Mouse (Mus musculus) limb, embryonic 14.5 days (tissue): Measurements from ENCODE around the gene Arid3a. TPM values are rescaled to one million over a fixed set of nuclear protein-coding genes. Genes with fewer than 3 reads are reported as not detected.

ENCODE experiments used
- ATAC-seq: fragments of 200-750 bp; cut with Nextera tagmentation; 2 replicates; pipeline ENCODE4 v1.8.0; 2017; ENCODE audit warnings: low read depth, moderate number of reproducible peaks, moderate TSS enrichment; ENCODE audit not compliant: low FRiP score
- DNase-seq: peaks from one replicate; pipeline ENCODE4 v3.0.0-alpha.2; 2015; ENCODE audit warnings: low spot score
- H3K27ac ChIP-seq: fragments of 300-500 bp; sonication (generic); replicated peaks from 2 replicates; pipeline ENCODE4 v1.5.1; 2014; ENCODE audit warnings: low read depth, mild to moderate bottlenecking, low read length, moderate library complexity, mixed read lengths
- H3K27me3 ChIP-seq: fragments of 300-500 bp; sonication (generic); 2 replicates; pipeline ENCODE4 v1.6.1; 2014; ENCODE audit warnings: low read length, mixed read lengths; ENCODE audit not compliant: control insufficient read depth, insufficient read depth
- H3K36me3 ChIP-seq: fragments of 300-500 bp; sonication (generic); 2 replicates; pipeline ENCODE4 v1.6.1; 2014; ENCODE audit warnings: mild to moderate bottlenecking, low read length, moderate library complexity, mixed read lengths; ENCODE audit not compliant: control insufficient read depth, insufficient read depth
- H3K4me1 ChIP-seq: fragments of 300-500 bp; sonication (generic); 2 replicates; pipeline ENCODE4 v1.6.1; 2014; ENCODE audit warnings: antibody characterized with exemption, low read length, mixed read lengths; ENCODE audit not compliant: control insufficient read depth, insufficient read depth
- H3K4me2 ChIP-seq: fragments of 300-500 bp; sonication (generic); replicated peaks from 2 replicates; pipeline ENCODE4 v1.6.1; 2014; ENCODE audit warnings: low read depth, mild to moderate bottlenecking, low read length, moderate library complexity; ENCODE audit not compliant: severe bottlenecking
- H3K4me3 ChIP-seq: fragments of 300-500 bp; sonication (generic); replicated peaks from 2 replicates; pipeline ENCODE4 v1.5.1; 2014; ENCODE audit warnings: low read length
- H3K9ac ChIP-seq: fragments of 300-500 bp; sonication (generic); 2 replicates; pipeline ENCODE4 v1.6.1; 2014; ENCODE audit warnings: mild to moderate bottlenecking, low read depth, low read length, moderate library complexity; ENCODE audit not compliant: severe bottlenecking
- H3K9me3 ChIP-seq: fragments of 300-500 bp; sonication (generic); 2 replicates; pipeline ENCODE4 v1.6.1; 2016; ENCODE audit warnings: low read length; ENCODE audit not compliant: control insufficient read depth
- POLR2A ChIP-seq: fragments of 200-500 bp; IDR thresholded peaks from 2 replicates; pipeline ENCODE4 v1.8.0; 2012; ENCODE audit warnings: inconsistent platforms, mild to moderate bottlenecking, moderate library complexity, borderline replicate concordance; ENCODE audit not compliant: insufficient read depth, insufficient read length; ENCODE audit errors: extremely low read depth
- WGBS: fragments of 180-500 bp; shearing (Covaris S2); extraction: QIAGEN DNeasy Blood & Tissue Kit; methylation state at CpG from one replicate; pipeline ENCODE4 v1.1.7; 2014; 5-methylcytosine and 5-hydroxymethylcytosine counted together
- polyA plus RNA-seq, 2 experiments: library from polyadenylated mRNA; depleted of rRNA in 1 of 2; stranded (reverse) in 1 of 2; unstranded in 1 of 2; fragments of >200 nt; fragmentation: Nextera tagmentation in 1 of 2; extraction: Ambion mirVana in 1 of 2; gene quantifications; 2 replicates each; pipeline versions ENCODE4 v1.2.1 to v1.2.3; 2012 to 2014

Arid3a gene
- polyA plus RNA-seq, 2 experiments = 5.0 to 8.6 TPM

DNA sequence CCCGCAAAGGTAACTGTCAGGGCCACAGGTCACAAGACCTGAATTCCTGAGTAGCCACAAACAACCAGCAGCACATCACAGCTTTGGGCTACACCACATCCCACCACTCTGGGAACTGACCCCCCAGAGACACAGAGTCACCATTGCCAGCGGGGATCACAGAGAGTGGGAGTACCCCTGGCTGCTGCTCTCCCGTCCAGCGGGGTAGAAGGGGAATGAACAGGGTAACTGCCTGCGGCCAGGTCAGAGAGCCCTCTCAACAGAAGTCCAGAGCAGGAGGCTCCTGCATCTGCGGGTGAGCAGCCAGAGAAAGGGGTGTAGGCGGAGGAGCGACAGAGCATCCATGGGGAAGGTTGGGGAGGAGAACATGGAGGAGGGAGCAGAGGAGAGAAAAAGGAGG is 10.8 kb upstream of the Arid3a start:
- H3K27ac ChIP-seq = no peak overlapping the region
- peaks cover 13% of the 10 kb centered on the region for H3K4me1 ChIP-seq
- ATAC-seq (no peak), DNase-seq (no peak)
- no peaks in the 10 kb centered on the region for H3K9me3 ChIP-seq
- H3K4me3 ChIP-seq = peak overlapping the region; percentile 71
- peaks cover 24% of the 10 kb centered on the region for H3K36me3 ChIP-seq
- TF ChIP-seq POLR2A = no peak
- peak overlapping the region; percentile 90 for H3K4me2 ChIP-seq
- peaks cover 37% of the 10 kb centered on the region for H3K27me3 ChIP-seq
- WGBS = 5% methylated on average over 8 of the region's 8 CpGs
- H3K9ac ChIP-seq = peak overlapping the region; percentile 90

GRCm38 (mm10) chr10:79916808-79917531 is 9.9 kb upstream of the Arid3a start, which contains the start of gene Kiss1r:
TSS of gene Kiss1r (plus strand) at chr10:79916971.
- 2% methylated on average over 33 of the region's 42 CpGs for WGBS
- TF ChIP-seq POLR2A = 0 out of 2 replicates have a peak, but pooled peaks have one; percentile 85
- H3K4me1 ChIP-seq = peaks cover 19% of the 10 kb centered on the region
- peaks cover 46% of the 10 kb centered on the region for H3K27me3 ChIP-seq
- H3K4me2 ChIP-seq = peak within 1 kb of the TSS; percentile 90
- peak within 1 kb of the TSS; percentile 90 for H3K9ac ChIP-seq
- no peaks in the 10 kb centered on the region for H3K9me3 ChIP-seq
- ATAC-seq = peak; percentile 88
- H3K36me3 ChIP-seq = peaks cover 15% of the 10 kb centered on the region; the same call in 1 of the 2 replicates
- 0 out of 2 replicates have a peak within 1 kb of the TSS, but pooled peaks have one; percentile 57 for H3K27ac ChIP-seq
- H3K4me3 ChIP-seq = peak within 1 kb of the TSS; percentile 71
- peak; percentile 69 for DNase-seq

DNA sequence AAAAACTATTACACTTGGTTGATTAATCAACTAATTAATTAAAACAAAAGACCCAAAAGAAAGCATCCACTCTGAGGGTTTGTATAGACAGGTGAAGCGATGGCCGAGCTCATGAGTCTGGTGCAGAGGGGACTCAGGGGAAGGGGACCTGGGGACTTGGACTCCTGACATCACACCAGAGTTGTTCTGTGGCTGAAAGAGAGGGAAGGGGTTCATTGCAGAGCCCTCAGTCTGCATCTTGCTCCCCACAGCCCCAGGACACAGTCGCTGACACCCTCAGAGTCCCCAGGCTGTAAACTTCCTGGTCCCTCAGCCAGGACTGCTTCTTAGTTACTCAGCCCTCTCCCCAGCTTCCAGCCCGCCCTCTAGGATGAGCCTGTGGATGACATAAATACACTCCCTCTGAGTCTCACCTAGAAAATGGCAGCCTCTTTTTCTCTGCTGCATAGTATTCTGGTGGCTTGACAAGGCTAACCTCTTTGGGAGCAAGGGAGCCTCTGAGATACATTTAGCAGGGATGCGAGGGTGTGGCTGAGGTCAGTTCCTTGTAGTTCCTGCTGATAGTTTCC is 9.2 kb upstream of the Arid3a start:
- H3K4me2 ChIP-seq = peak overlapping the region; percentile 90
- H3K27me3 ChIP-seq = peaks cover 53% of the 10 kb centered on the region
- no peaks in the 10 kb centered on the region for H3K9me3 ChIP-seq
- no peak for DNase-seq
- H3K36me3 ChIP-seq = peaks cover 9% of the 10 kb centered on the region; the same call in 1 of the 2 replicates
- WGBS = 64% methylated on average over 5 of the region's 5 CpGs
- H3K9ac ChIP-seq = no peak overlapping the region
- TF ChIP-seq POLR2A = no peak
- H3K4me1 ChIP-seq = peaks cover 19% of the 10 kb centered on the region
- H3K27ac ChIP-seq = no peak overlapping the region
- ATAC-seq = no peak
- H3K4me3 ChIP-seq = peak overlapping the region; percentile 71

- Histone ChIP-seq H3K27me3 (peaks cover 61% of the 10 kb centered on the region), H3K36me3 (0 out of 2 replicates have a peak, but pooled peaks cover 3% of the 10 kb centered on the region), H3K27ac (no peak overlapping the region), H3K9me3 (no peaks in the 10 kb centered on the region), H3K9ac (peak overlapping the region; percentile 34), H3K4me2 (peak overlapping the region; percentile 18; the same call in 1 of the 2 replicates), H3K4me3 (peak overlapping the region; percentile 14), H3K4me1 (peaks cover 19% of the 10 kb centered on the region)
- 6% methylated on average over 33 of the region's 35 CpGs for WGBS
- DNase-seq (no peak), ATAC-seq (no peak)
- TF ChIP-seq POLR2A = no peak
These were observed 8.4 kb upstream of the Arid3a start for GRCm38 (mm10) chr10:79918231-79919078.

DNA sequence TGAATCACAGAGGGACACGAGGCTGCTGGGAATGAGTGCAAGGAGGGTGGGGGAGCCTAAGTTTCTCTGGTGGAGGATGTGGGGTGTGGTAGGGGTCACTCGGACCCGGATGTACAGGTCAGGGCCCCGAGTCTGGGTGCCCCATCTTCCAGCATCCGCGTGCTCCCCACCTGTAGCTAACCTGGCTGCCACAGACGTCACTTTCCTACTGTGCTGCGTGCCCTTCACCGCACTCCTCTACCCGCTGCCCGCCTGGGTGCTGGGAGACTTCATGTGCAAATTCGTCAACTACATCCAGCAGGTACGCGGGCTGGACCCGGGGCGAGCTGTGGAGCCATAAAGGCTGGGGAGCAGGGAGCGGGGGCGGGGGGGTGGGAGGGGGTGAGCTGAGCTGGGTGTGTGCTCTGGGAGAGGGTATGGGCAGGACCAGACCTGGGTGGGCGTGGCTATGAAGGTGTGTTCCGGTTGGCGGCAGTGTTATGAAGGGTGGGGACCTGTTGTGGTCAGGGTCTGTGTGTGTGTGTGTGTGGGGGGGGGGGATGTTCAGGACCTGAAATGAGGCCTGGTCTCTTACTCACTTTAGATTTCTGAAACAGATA is 7.5 kb upstream of the Arid3a start:
- Histone ChIP-seq H3K4me1 (peaks cover 19% of the 10 kb centered on the region), H3K9ac (no peak overlapping the region), H3K27ac (no peak overlapping the region), H3K4me2 (no peak overlapping the region; the same call in 1 of the 2 replicates), H3K9me3 (no peaks in the 10 kb centered on the region), H3K4me3 (0 out of 2 replicates have a peak overlapping the region, but pooled peaks have one; percentile 7), H3K36me3 (no peaks in the 10 kb centered on the region), H3K27me3 (peaks cover 61% of the 10 kb centered on the region)
- ATAC-seq (no peak), DNase-seq (no peak)
- WGBS = 5% methylated on average over 19 of the region's 21 CpGs
- TF ChIP-seq POLR2A = no peak
